Mouse (Mus musculus) right cerebral cortex, postnatal 4 days (tissue): ENCODE measurements around the gene Adcy2.

Source experiments
- DNase-seq: peaks from one replicate; pipeline ENCODE4 v3.0.0-alpha.2; 2022

Adcy2 gene

GRCm38 (mm10) chr13:68959406-68959805 is 39.9 kb downstream of the Adcy2 start:
- DNase-seq, result no peak

GRCm38 (mm10) chr13:68942735-68943134 is 56.6 kb downstream of the Adcy2 start:
- no peak for DNase-seq

GRCm38 (mm10) chr13:68941429-68941828 is 57.9 kb downstream of the Adcy2 start:
- DNase-seq, result no peak

- no peak for DNase-seq
Observed at GRCm38 (mm10) chr13:68932283-68932647, 67.1 kb downstream of the Adcy2 start.

GRCm38 (mm10) chr13:68931602-68932282 is 67.6 kb downstream of the Adcy2 start:
- DNase-seq, result no peak

- DNase-seq, result no peak
Observed at GRCm38 (mm10) chr13:68928469-68928868, 70.9 kb downstream of the Adcy2 start.

GRCm38 (mm10) chr13:68913666-68914288 is 85.6 kb downstream of the Adcy2 start:
- DNase-seq, result no peak

GRCm38 (mm10) chr13:68906667-68907066 is 92.7 kb downstream of the Adcy2 start:
- DNase-seq, result no peak

GRCm38 (mm10) chr13:68902708-68903107 is 96.6 kb downstream of the Adcy2 start:
- no peak for DNase-seq

GRCm38 (mm10) chr13:68889929-68890593 is 109.3 kb downstream of the Adcy2 start:
- peak; percentile 26 for DNase-seq

- DNase-seq, result no peak
Observed at GRCm38 (mm10) chr13:68868776-68869175, 130.6 kb downstream of the Adcy2 start.

GRCm38 (mm10) chr13:68867940-68868655 is 131.2 kb downstream of the Adcy2 start:
- no peak for DNase-seq

- peak; percentile 39 for DNase-seq
Observed at GRCm38 (mm10) chr13:68860036-68860435, 139.3 kb downstream of the Adcy2 start.

GRCm38 (mm10) chr13:68848265-68848664 is 151.1 kb downstream of the Adcy2 start:
- DNase-seq, result no peak

GRCm38 (mm10) chr13:68839517-68839916 is 159.8 kb downstream of the Adcy2 start:
- DNase-seq, result no peak

- DNase-seq, result no peak
Observed at GRCm38 (mm10) chr13:68836183-68836582, 163.2 kb downstream of the Adcy2 start.

- no peak for DNase-seq
Observed at GRCm38 (mm10) chr13:68835424-68836045, 163.8 kb downstream of the Adcy2 start.

- no peak for DNase-seq
Observed at GRCm38 (mm10) chr13:68832141-68832540, 167.2 kb downstream of the Adcy2 start.

GRCm38 (mm10) chr13:68830030-68830759 is 169.1 kb downstream of the Adcy2 start:
- DNase-seq, result no peak

- DNase-seq, result no peak
Observed at GRCm38 (mm10) chr13:68828441-68828840, 170.9 kb downstream of the Adcy2 start.

- DNase-seq, result no peak
Observed at GRCm38 (mm10) chr13:68826461-68826860, 172.9 kb downstream of the Adcy2 start.

- no peak for DNase-seq
Observed at GRCm38 (mm10) chr13:68820858-68821579, 178.3 kb downstream of the Adcy2 start.
